ENCODE assay signal across 9 mouse cellular contexts in genomic region chr10:121334576-121334975, GRCm38 (mm10). TPM values are rescaled to one million over a fixed set of nuclear protein-coding genes. Genes with fewer than 3 reads are reported as not detected.
DNase-seq lines count a peak whose midpoint lies in the region; ATAC-seq lines count a peak whose summit lies in the region.
"Had no signal": no experiment of that assay in that cellular context is flagged by ENCODE, and none has a peak within 500 bp of the region (broad histone marks: within the 10 kb centered on the region; RNA-seq: fewer than 3 reads in every experiment).

No protein-coding gene starts in this region.

- peak; percentile 62 for DNase-seq in heart, adult 8-10 months (ENCODE audit: low spot score)
- DNase-seq in CD8-positive naive resting alpha-beta T cell, adult 2 months (ENCODE audit: low read depth in 2 of 2, low spot score in 2 of 2): peak; percentile 66 to 72
- DNase-seq in c-Kit-positive CD71-positive TER-119-negative erythroid progenitor cells, embryonic 14.5 days (ENCODE audit: low read depth): peak; percentile 31
- DNase-seq in frontal cortex, postnatal 36 days (ENCODE audit: low spot score in 2 of 2): peak; percentile 51 to 66
- DNase-seq in layer of hippocampus, postnatal 14 days (ENCODE audit: low spot score in 2 of 2): peak; percentile 25 to 41
- DNase-seq in monocyte, adult 2 months (ENCODE audit: low read depth in 1 of 2, low spot score in 2 of 2): peak; percentile 29 to 57
- DNase-seq in testis, postnatal 10 days (ENCODE audit: low spot score): peak; percentile 78

- H3K4me2 ChIP-seq in heart, embryonic 11.5 days: no peak overlapping the region
- H3K4me2 ChIP-seq: limb, embryonic 12.5 days had no signal

- WGBS in heart, embryonic 11.5 days (ENCODE audit: insufficient replicate concordance): 79% methylated on average over 3 of the region's 3 CpGs

- H3K36me3 ChIP-seq in heart, embryonic 11.5 days (ENCODE audit: control insufficient read depth, insufficient read depth, low read length): no peaks in the 10 kb centered on the region
- H3K36me3 ChIP-seq: limb, embryonic 12.5 days had no signal

- no peak overlapping the region for H3K27ac ChIP-seq in heart, embryonic 11.5 days (ENCODE audit: low read depth, low read length)
- H3K27ac ChIP-seq: limb, embryonic 12.5 days had no signal

- no peak overlapping the region for H3K4me3 ChIP-seq in heart, embryonic 11.5 days (ENCODE audit: low read depth, low read length)
- H3K4me3 ChIP-seq: limb, embryonic 12.5 days had no signal

- no peaks in the 10 kb centered on the region for H3K9me3 ChIP-seq in heart, embryonic 11.5 days (replicated peaks; ENCODE audit: control insufficient read depth, low read length)

- H3K27me3 ChIP-seq in heart, embryonic 11.5 days (ENCODE audit: control insufficient read depth, insufficient read depth, low read length): no peaks in the 10 kb centered on the region
- H3K27me3 ChIP-seq: limb, embryonic 12.5 days had no signal

- no peaks in the 10 kb centered on the region for H3K4me1 ChIP-seq in heart, embryonic 11.5 days (ENCODE audit: control insufficient read depth, insufficient read depth, low read length)
- H3K4me1 ChIP-seq: limb, embryonic 12.5 days had no signal

- ATAC-seq in heart, embryonic 11.5 days (replicated peaks; ENCODE audit: insufficient number of reproducible peaks, low FRiP score, low TSS enrichment): no peak

- H3K9ac ChIP-seq in heart, embryonic 11.5 days (ENCODE audit: low read depth, low read length): no peak overlapping the region
- H3K9ac ChIP-seq: limb, embryonic 12.5 days had no signal

RNA-seq across cellular contexts. Expression of gene Tbc1d30, which starts 16.5 kb away (rescaled TPM):
- total RNA-seq in heart, adult 8-10 months (2022): 1 to 10 TPM; 1.6 to 3.4 (median 1.9) TPM
- polyA plus RNA-seq in heart, embryonic 11.5 days (2014; fragmentation: Nextera tagmentation; extraction: Ambion mirVana): 1.1 and 1.5 TPM in 2 replicates
- total RNA-seq in layer of hippocampus, postnatal 14 days (2021): 10 to 100 TPM; 34.9 to 36.9 TPM

RNA-seq across cellular contexts. Expression of gene Gns, which starts 30.3 kb away (rescaled TPM):
- 10 to 100 TPM; 87.6 to 95.8 (median 92.4) TPM for total RNA-seq in heart, adult 8-10 months (2022)
- 33.6 and 38.3 TPM in 2 replicates for polyA plus RNA-seq in heart, embryonic 11.5 days (2014; fragmentation: Nextera tagmentation; extraction: Ambion mirVana)
- total RNA-seq in layer of hippocampus, postnatal 14 days (2021): 10 to 100 TPM; 74.1 to 79.9 TPM

Comparison
In these comparisons a context has a peak if more than half of its experiments do, and no peak if none do; other contexts are left out.
1. RNA of gene Tbc1d30, which starts 16.5 kb away (total RNA-seq): 34.9 to 36.9 TPM in layer of hippocampus, postnatal 14 days; 1.6 to 3.4 TPM in heart, adult 8-10 months; every median in the first group is over 4 times any median in the second.
2. Peak in every context shown above with its lines, with median percentiles within 50 percentile points of each other: DNase-seq.